36 mouse cellular contexts compared by ENCODE assay signal in genomic region chr2:181178015-181178414, GRCm38 (mm10). TPM values are rescaled to one million over a fixed set of nuclear protein-coding genes. Genes with fewer than 3 reads are reported as not detected.
"Had no signal": no experiment of that assay in that cellular context is flagged by ENCODE, and none has a peak within 500 bp of the region (broad histone marks: within the 10 kb centered on the region; RNA-seq: fewer than 3 reads in every experiment).

No protein-coding gene starts in this region.

- H3K4me3 ChIP-seq: embryonic facial prominence, embryonic 10.5 days; embryonic facial prominence, embryonic 12.5 days; embryonic facial prominence, embryonic 13.5 days; embryonic facial prominence, embryonic 15.5 days; erythroblast, embryonic 14.5 days; forebrain, embryonic 10.5 days; forebrain, embryonic 12.5 days; forebrain, embryonic 15.5 days; gastrocnemius, adult 2 months; heart, adult 2 months; heart, embryonic 10.5 days had no signal

- H3K27me3 ChIP-seq: embryonic facial prominence, embryonic 12.5 days; embryonic facial prominence, embryonic 15.5 days; forebrain, embryonic 12.5 days had no signal

- H3K9me3 ChIP-seq: embryonic facial prominence, embryonic 10.5 days; embryonic facial prominence, embryonic 12.5 days; embryonic facial prominence, embryonic 13.5 days; embryonic facial prominence, embryonic 15.5 days; forebrain, embryonic 10.5 days; forebrain, embryonic 12.5 days; forebrain, embryonic 15.5 days; heart, embryonic 10.5 days had no signal

- H3K9ac ChIP-seq: embryonic facial prominence, embryonic 12.5 days; embryonic facial prominence, embryonic 13.5 days; embryonic facial prominence, embryonic 15.5 days; forebrain, embryonic 12.5 days; forebrain, embryonic 15.5 days; forebrain, postnatal 0 days had no signal

- H3K4me2 ChIP-seq: embryonic facial prominence, embryonic 12.5 days; embryonic facial prominence, embryonic 13.5 days; embryonic facial prominence, embryonic 15.5 days; forebrain, embryonic 12.5 days; forebrain, embryonic 15.5 days; heart, embryonic 11.5 days had no signal

- H3K27ac ChIP-seq: embryonic facial prominence, embryonic 10.5 days; embryonic facial prominence, embryonic 12.5 days; embryonic facial prominence, embryonic 13.5 days; embryonic facial prominence, embryonic 15.5 days; forebrain, embryonic 10.5 days; forebrain, embryonic 12.5 days; forebrain, embryonic 15.5 days; gastrocnemius, adult 2 months; heart, adult 2 months; heart, embryonic 10.5 days had no signal

- ATAC-seq: forebrain, embryonic 14.5 days; forebrain, embryonic 15.5 days; forebrain, embryonic 16.5 days; forebrain, postnatal 0 days had no signal

- H3K36me3 ChIP-seq: embryonic facial prominence, embryonic 10.5 days; embryonic facial prominence, embryonic 12.5 days; embryonic facial prominence, embryonic 13.5 days; embryonic facial prominence, embryonic 15.5 days; forebrain, embryonic 10.5 days; forebrain, embryonic 12.5 days; forebrain, embryonic 15.5 days; heart, embryonic 10.5 days had no signal

- H3K4me1 ChIP-seq: embryonic facial prominence, embryonic 10.5 days; embryonic facial prominence, embryonic 12.5 days; embryonic facial prominence, embryonic 13.5 days; embryonic facial prominence, embryonic 15.5 days; forebrain, embryonic 10.5 days; forebrain, embryonic 12.5 days; forebrain, embryonic 15.5 days; heart, embryonic 10.5 days had no signal

- DNase-seq: cerebellum, postnatal 10 days; cerebellum, postnatal 14 days; cerebellum, postnatal 25 days; cerebellum, postnatal 36 days; embryo, embryonic 11 days; forebrain, postnatal 0 days; gastrocnemius, adult 2 months; gastrocnemius, postnatal 10 days; gastrocnemius, postnatal 14 days; gastrocnemius, postnatal 25 days; gastrocnemius, postnatal 36 days; heart, adult 11 months; heart, adult 18-20 months; heart, adult 2 months had no signal

RNA-seq across cellular contexts. Expression of gene Eef1a2, which starts 21.2 kb away (rescaled TPM):
- total RNA-seq: common myeloid progenitor, adult 5-6 weeks; granulocyte monocyte progenitor cell, adult 5-6 weeks had no signal
- polyA plus RNA-seq: erythroblast, embryonic 14.5 days had no signal

RNA-seq across cellular contexts. Expression of gene Ptk6, which starts 24.6 kb away (rescaled TPM):
- total RNA-seq: common myeloid progenitor, adult 5-6 weeks; forebrain, postnatal 0 days; gastrocnemius, adult 18-20 months; gastrocnemius, adult 2 months; gastrocnemius, adult 8-10 months; gastrocnemius, postnatal 10 days; gastrocnemius, postnatal 14 days; gastrocnemius, postnatal 25 days; gastrocnemius, postnatal 36 days; granulocyte monocyte progenitor cell, adult 5-6 weeks; heart, adult 8-10 months had no signal
- polyA plus RNA-seq: embryonic facial prominence, embryonic 10.5 days; embryonic facial prominence, embryonic 11.5 days; embryonic facial prominence, embryonic 12.5 days; embryonic facial prominence, embryonic 13.5 days; erythroblast, embryonic 14.5 days; forebrain, embryonic 10.5 days; forebrain, embryonic 11.5 days; forebrain, embryonic 12.5 days; forebrain, embryonic 14.5 days; forebrain, embryonic 15.5 days; forebrain, embryonic 16.5 days; forebrain, postnatal 0 days; heart, adult 2 months; heart, embryonic 10.5 days; heart, embryonic 11.5 days had no signal

RNA-seq across cellular contexts. Expression of gene Srms, which starts 35.0 kb away (rescaled TPM):
- total RNA-seq: common myeloid progenitor, adult 5-6 weeks; gastrocnemius, postnatal 4 days; granulocyte monocyte progenitor cell, adult 5-6 weeks had no signal
- polyA plus RNA-seq: embryonic facial prominence, embryonic 11.5 days; embryonic facial prominence, embryonic 13.5 days; forebrain, embryonic 12.5 days had no signal

RNA-seq across cellular contexts. Expression of gene Fndc11, which starts 41.8 kb away (rescaled TPM):
- total RNA-seq: common myeloid progenitor, adult 5-6 weeks; forebrain, postnatal 0 days; gastrocnemius, adult 18-20 months; gastrocnemius, adult 2 months; gastrocnemius, adult 8-10 months; gastrocnemius, postnatal 10 days; gastrocnemius, postnatal 14 days; gastrocnemius, postnatal 25 days; gastrocnemius, postnatal 36 days; gastrocnemius, postnatal 4 days; granulocyte monocyte progenitor cell, adult 5-6 weeks; heart, adult 18-20 months; heart, adult 2 months; heart, adult 8-10 months had no signal
- polyA plus RNA-seq: cortical plate, adult 2 months; embryonic facial prominence, embryonic 11.5 days; embryonic facial prominence, embryonic 13.5 days; embryonic facial prominence, embryonic 14.5 days; forebrain, embryonic 11.5 days; forebrain, embryonic 15.5 days; forebrain, embryonic 16.5 days; heart, embryonic 10.5 days had no signal
